Mouse (Mus musculus): ENCODE results near the gene Lax1. TPM values are rescaled to one million over a fixed set of nuclear protein-coding genes. Genes with fewer than 3 reads are reported as not detected.
"Not testable (repeated sequence)": the region's sequence is repeated elsewhere in the genome, so short reads cannot be mapped to it uniquely, and the experiment has no call there.

Lax1 gene
- polyA plus RNA-seq, 1 experiment from 2014 or later = 0.38 TPM

DNA sequence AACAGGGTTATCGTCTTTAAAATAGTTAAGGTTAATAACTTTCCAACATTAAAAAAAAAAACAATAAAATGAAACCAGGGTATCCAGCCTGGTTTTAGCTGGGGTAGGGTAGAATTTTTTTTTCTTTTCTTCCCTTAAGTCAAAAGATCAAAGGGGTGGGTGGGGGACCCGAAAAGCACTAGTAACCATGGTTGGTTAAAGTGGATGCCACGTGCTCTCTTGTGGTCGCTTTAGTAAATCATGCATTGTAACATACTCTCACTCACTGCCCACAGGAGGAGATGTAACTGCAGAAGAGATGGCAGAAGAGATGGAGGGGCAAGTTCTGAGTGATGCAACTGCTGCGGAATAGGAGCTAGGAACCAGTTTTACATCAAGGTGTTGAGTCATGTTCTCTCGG, 21.5 kb upstream of the Lax1 start:
- no peaks in the 10 kb centered on the region for H3K27me3 ChIP-seq (replicated peaks; ENCODE audit: control insufficient read depth, insufficient read depth, low read length)
- no peak overlapping the region for H3K4me2 ChIP-seq (replicated peaks; ENCODE audit: low read depth)
- no peak for TF ChIP-seq CTCF (IDR thresholded peaks at IDR 0.05; ENCODE audit: low read depth)
- H3K4me3 ChIP-seq (ENCODE audit: low read depth, low read length) = no peak overlapping the region
- WGBS = 77% methylated on average over 6 of the region's 6 CpGs
- 0 out of 2 replicates have a peak, but pooled peaks cover 3% of the 10 kb centered on the region for H3K4me1 ChIP-seq (replicated peaks; ENCODE audit: control insufficient read depth, insufficient read depth, low read length)
- H3K9me3 ChIP-seq (ENCODE audit: control insufficient read depth) = no peaks in the 10 kb centered on the region
- H3K27ac ChIP-seq (ENCODE audit: low read depth, low read length) = no peak overlapping the region
- ATAC-seq = no peak
- peaks cover 9% of the 10 kb centered on the region; the same call in 1 of the 2 replicates for H3K36me3 ChIP-seq (ENCODE audit: control insufficient read depth, insufficient read depth)
- H3K9ac ChIP-seq (ENCODE audit: low read depth, low read length) = no peak overlapping the region

DNA sequence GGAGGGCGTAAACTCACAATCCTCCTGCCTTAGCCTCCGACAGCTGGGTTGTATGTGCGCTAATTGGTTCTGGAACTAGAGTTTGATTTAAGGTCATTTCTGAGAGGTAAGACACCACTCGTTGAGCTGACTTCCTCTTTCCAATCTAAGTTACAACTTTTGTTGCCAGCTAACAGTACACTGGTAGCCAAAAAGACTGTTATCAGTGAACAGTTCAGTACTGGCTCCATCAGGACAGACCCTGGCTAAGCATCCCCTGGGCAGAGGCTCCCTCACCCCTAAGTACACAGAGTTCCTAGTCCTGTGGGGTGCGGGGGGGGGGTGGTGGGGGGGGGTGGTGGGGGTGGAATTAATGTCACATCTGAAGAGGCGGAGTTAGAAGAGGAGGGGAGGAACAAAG, 21.0 kb upstream of the Lax1 start:
- Histone ChIP-seq H3K4me3 (ENCODE audit: low read depth, low read length) (no peak overlapping the region), H3K9ac (ENCODE audit: low read depth, low read length) (no peak overlapping the region), H3K9me3 (ENCODE audit: control insufficient read depth) (no peaks in the 10 kb centered on the region), H3K27me3 (replicated peaks; ENCODE audit: control insufficient read depth, insufficient read depth, low read length) (no peaks in the 10 kb centered on the region), H3K4me2 (replicated peaks; ENCODE audit: low read depth) (no peak overlapping the region), H3K36me3 (ENCODE audit: control insufficient read depth, insufficient read depth) (peaks cover 11% of the 10 kb centered on the region; the same call in 1 of the 2 replicates), H3K27ac (ENCODE audit: low read depth, low read length) (no peak overlapping the region), H3K4me1 (replicated peaks; ENCODE audit: control insufficient read depth, insufficient read depth, low read length) (0 out of 2 replicates have a peak, but pooled peaks cover 3% of the 10 kb centered on the region)
- ATAC-seq = no peak
- no peak for TF ChIP-seq CTCF (IDR thresholded peaks at IDR 0.05; ENCODE audit: low read depth)
- 64% methylated on average over 6 of the region's 6 CpGs for WGBS

DNA sequence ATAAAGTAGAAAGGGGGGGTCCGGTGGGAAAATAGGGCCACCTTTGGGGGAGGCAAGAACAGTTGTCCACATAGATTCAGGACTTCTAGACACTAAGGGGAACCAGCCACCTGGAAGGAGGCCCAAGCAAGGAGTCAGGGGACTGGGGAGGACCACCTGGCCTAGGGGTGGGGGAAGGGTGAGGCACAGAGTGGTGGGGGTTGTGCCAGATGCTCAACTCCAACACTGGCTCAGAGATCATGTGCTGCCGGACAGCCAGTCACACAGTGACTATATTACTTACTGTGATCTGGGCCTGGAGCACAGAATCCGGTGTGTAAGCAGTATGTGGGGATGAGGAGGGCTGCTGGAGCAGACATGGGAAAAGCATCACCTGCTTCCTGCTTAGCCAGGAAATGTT, 19.4 kb upstream of the Lax1 start:
- Histone ChIP-seq H3K36me3 (ENCODE audit: control insufficient read depth, insufficient read depth) (peaks cover 11% of the 10 kb centered on the region; the same call in 1 of the 2 replicates), H3K4me3 (ENCODE audit: low read depth, low read length) (no peak overlapping the region), H3K27ac (ENCODE audit: low read depth, low read length) (no peak overlapping the region), H3K4me1 (replicated peaks; ENCODE audit: control insufficient read depth, insufficient read depth, low read length) (0 out of 2 replicates have a peak, but pooled peaks cover 3% of the 10 kb centered on the region), H3K9me3 (ENCODE audit: control insufficient read depth) (no peaks in the 10 kb centered on the region), H3K4me2 (replicated peaks; ENCODE audit: low read depth) (no peak overlapping the region), H3K9ac (ENCODE audit: low read depth, low read length) (no peak overlapping the region), H3K27me3 (replicated peaks; ENCODE audit: control insufficient read depth, insufficient read depth, low read length) (no peaks in the 10 kb centered on the region)
- no peak for TF ChIP-seq CTCF (IDR thresholded peaks at IDR 0.05; ENCODE audit: low read depth)
- 70% methylated on average over 3 of the region's 3 CpGs for WGBS
- no peak for ATAC-seq

DNA sequence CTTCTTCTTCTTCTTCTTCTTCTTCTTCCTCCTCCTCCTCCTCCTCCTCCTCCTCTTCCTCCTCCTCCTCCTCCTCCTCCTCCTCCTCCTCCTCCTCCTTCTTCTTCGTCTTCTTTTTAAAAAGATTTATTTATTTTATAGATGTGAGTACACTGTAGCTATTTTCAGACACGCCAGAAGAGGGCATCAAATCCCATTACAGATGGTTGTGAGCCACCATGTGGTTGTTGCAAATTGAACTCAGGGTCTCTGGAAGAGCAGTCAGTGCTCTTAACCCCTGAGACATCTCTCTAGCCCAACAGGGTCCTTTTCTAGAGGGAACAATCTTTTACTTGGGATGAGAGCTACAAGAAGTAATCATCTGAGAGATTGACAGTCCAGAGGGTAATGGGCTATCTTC, 11.9 kb upstream of the Lax1 start:
- ATAC-seq; H3K4me1 ChIP-seq (replicated peaks; ENCODE audit: control insufficient read depth, insufficient read depth, low read length); H3K9ac ChIP-seq (ENCODE audit: low read depth, low read length); H3K4me2 ChIP-seq (replicated peaks; ENCODE audit: low read depth); H3K9me3 ChIP-seq (ENCODE audit: control insufficient read depth); H3K36me3 ChIP-seq (ENCODE audit: control insufficient read depth, insufficient read depth); H3K4me3 ChIP-seq (ENCODE audit: low read depth, low read length); H3K27me3 ChIP-seq (replicated peaks; ENCODE audit: control insufficient read depth, insufficient read depth, low read length); H3K27ac ChIP-seq (ENCODE audit: low read depth, low read length): not testable (repeated sequence)
- TF ChIP-seq CTCF (IDR thresholded peaks at IDR 0.05; ENCODE audit: low read depth) = peak; percentile 68
- WGBS = 11% methylated on average over 1 of the region's 2 CpGs

DNA sequence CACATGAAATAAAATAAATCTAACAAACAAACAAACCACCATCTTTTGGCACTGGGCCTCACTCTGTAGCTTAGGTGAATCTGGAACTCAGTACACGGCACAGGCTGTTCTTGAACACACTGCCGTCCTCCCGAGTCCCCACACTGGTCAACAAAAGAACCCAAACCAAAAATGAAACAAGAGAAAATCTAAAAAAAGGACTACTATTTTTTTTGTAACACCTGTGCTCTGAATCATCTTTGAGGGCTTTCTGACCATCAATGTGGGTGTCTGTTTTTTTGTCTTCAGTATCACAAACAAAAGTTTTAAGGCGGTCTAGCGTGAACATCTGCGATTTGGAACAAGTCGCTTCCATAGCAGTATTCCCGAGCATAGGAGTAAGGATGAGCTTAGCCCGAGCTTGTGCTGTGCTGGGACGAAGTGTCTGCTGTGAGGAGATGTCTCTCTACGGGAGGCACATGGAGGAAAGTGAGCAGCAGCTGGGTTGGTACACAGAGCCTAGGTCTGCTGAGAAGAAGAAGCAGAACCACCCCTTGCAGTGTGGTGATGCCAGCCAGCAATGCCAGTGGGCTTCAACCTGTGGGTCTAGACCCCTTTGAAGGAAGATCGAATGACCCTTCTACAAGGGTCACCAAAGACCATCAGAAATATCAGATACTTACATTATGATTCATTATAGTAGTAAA, 8.2 kb upstream of the Lax1 start:
- no peak for ATAC-seq
- no peaks in the 10 kb centered on the region for H3K27me3 ChIP-seq (replicated peaks; ENCODE audit: control insufficient read depth, insufficient read depth, low read length)
- no peak overlapping the region for H3K4me2 ChIP-seq (replicated peaks; ENCODE audit: low read depth)
- no peak for TF ChIP-seq CTCF (IDR thresholded peaks at IDR 0.05; ENCODE audit: low read depth)
- H3K4me1 ChIP-seq (replicated peaks; ENCODE audit: control insufficient read depth, insufficient read depth, low read length) = peaks cover 13% of the 10 kb centered on the region
- no peaks in the 10 kb centered on the region for H3K9me3 ChIP-seq (ENCODE audit: control insufficient read depth)
- H3K36me3 ChIP-seq (ENCODE audit: control insufficient read depth, insufficient read depth) = no peaks in the 10 kb centered on the region
- no peak overlapping the region for H3K27ac ChIP-seq (ENCODE audit: low read depth, low read length)
- 97% methylated on average over 12 of the region's 12 CpGs for WGBS
- H3K9ac ChIP-seq (ENCODE audit: low read depth, low read length) = no peak overlapping the region
- no peak overlapping the region for H3K4me3 ChIP-seq (ENCODE audit: low read depth, low read length)

DNA sequence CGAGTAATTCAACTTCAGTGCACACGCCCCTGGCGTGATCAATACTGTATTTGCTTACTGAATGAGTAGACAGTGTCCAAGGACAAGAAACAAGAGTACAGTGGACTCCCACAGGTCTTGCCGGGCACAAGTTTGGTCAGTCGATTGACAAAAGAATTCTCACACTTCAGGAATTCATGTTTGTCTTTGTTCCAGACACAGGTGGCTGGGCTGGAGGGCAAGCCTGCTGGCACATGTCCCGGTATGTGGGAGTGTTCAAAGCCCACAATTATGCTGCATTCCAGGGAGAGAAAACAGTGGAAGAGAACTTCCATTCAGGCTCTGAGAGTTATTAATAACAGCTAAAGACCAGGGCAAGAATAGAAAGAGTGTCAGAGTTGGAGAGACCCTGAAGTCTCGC, 6.0 kb upstream of the Lax1 start:
- 25% methylated on average over 7 of the region's 7 CpGs for WGBS

More for the DNA sequence above, 6.0 kb upstream of the Lax1 start:
- Histone ChIP-seq H3K27ac (ENCODE audit: low read depth, low read length) (no peak overlapping the region), H3K4me1 (replicated peaks; ENCODE audit: control insufficient read depth, insufficient read depth, low read length) (peaks cover 13% of the 10 kb centered on the region), H3K27me3 (replicated peaks; ENCODE audit: control insufficient read depth, insufficient read depth, low read length) (no peaks in the 10 kb centered on the region), H3K9ac (ENCODE audit: low read depth, low read length) (no peak overlapping the region), H3K4me3 (ENCODE audit: low read depth, low read length) (no peak overlapping the region), H3K9me3 (ENCODE audit: control insufficient read depth) (no peaks in the 10 kb centered on the region), H3K4me2 (replicated peaks; ENCODE audit: low read depth) (no peak overlapping the region), H3K36me3 (ENCODE audit: control insufficient read depth, insufficient read depth) (no peaks in the 10 kb centered on the region)
- ATAC-seq = no peak
- no peak for TF ChIP-seq CTCF (IDR thresholded peaks at IDR 0.05; ENCODE audit: low read depth)

All from intestine, postnatal 0 days (tissue).